Mouse (Mus musculus): Measurements from ENCODE around the gene Msi2.

- TF ChIP-seq CTCF (conservative IDR thresholded peaks at IDR 0.05; ENCODE audit: low read length) = no peak
- TF ChIP-seq POU5F1 (IDR thresholded peaks at IDR 0.05; ENCODE audit: borderline replicate concordance, low read length) = no peak
- TF ChIP-seq NANOG (IDR thresholded peaks at IDR 0.05; ENCODE audit: borderline replicate concordance, low read length) = no peak
Measured at GRCm38 (mm10) chr11:88668345-88668744, 50.0 kb downstream of the Msi2 start.

Measured in E14TG2a.4 (cell line).